Mouse (Mus musculus): ENCODE data around the gene Lrrc4. TPM values are rescaled to one million over a fixed set of nuclear protein-coding genes. Genes with fewer than 3 reads are reported as not detected.
A peak's percentile ranks its signal among the peaks of the same experiment; 100 is the strongest.

The Lrrc4 gene
- total RNA-seq, 2 experiments from 2014 or later = 1.2 to 1.6 TPM

- DNase-seq = no peak
Measured at GRCm38 (mm10) chr6:28663670-28664069, 167.9 kb downstream of the Lrrc4 start.

GRCm38 (mm10) chr6:28663004-28663403, 168.5 kb downstream of the Lrrc4 start:
- no peak for DNase-seq

GRCm38 (mm10) chr6:28656511-28656910, 175.0 kb downstream of the Lrrc4 start:
- no peak for DNase-seq

- no peak for DNase-seq
Measured at GRCm38 (mm10) chr6:28645231-28645630, 186.3 kb downstream of the Lrrc4 start.

- no peak for DNase-seq
Measured at GRCm38 (mm10) chr6:28642909-28643308, 188.6 kb downstream of the Lrrc4 start.

- DNase-seq = no peak
Measured at GRCm38 (mm10) chr6:28640088-28640487, 191.5 kb downstream of the Lrrc4 start.

- DNase-seq = no peak
Measured at GRCm38 (mm10) chr6:28635531-28636348, 195.8 kb downstream of the Lrrc4 start.

- DNase-seq = no peak
Measured at GRCm38 (mm10) chr6:28635092-28635491, 196.5 kb downstream of the Lrrc4 start.

GRCm38 (mm10) chr6:28633656-28634055, 197.9 kb downstream of the Lrrc4 start:
- no peak for DNase-seq

GRCm38 (mm10) chr6:28633120-28633519, 198.4 kb downstream of the Lrrc4 start:
- peak; percentile 27 for DNase-seq

- DNase-seq = no peak
Measured at GRCm38 (mm10) chr6:28630926-28631325, 200.6 kb downstream of the Lrrc4 start.

GRCm38 (mm10) chr6:28629866-28630265, 201.7 kb downstream of the Lrrc4 start:
- no peak for DNase-seq

- no peak for DNase-seq
Measured at GRCm38 (mm10) chr6:28628408-28628807, 203.1 kb downstream of the Lrrc4 start.

GRCm38 (mm10) chr6:28622963-28623362, 208.6 kb downstream of the Lrrc4 start:
- no peak for DNase-seq

GRCm38 (mm10) chr6:28622522-28622921, 209.0 kb downstream of the Lrrc4 start:
- peak; percentile 47 for DNase-seq

GRCm38 (mm10) chr6:28621961-28622360, 209.6 kb downstream of the Lrrc4 start:
- no peak for DNase-seq

GRCm38 (mm10) chr6:28621431-28621830, 210.1 kb downstream of the Lrrc4 start:
- no peak for DNase-seq

- DNase-seq = peak; percentile 84
Measured at GRCm38 (mm10) chr6:28618751-28619153, 212.8 kb downstream of the Lrrc4 start.

GRCm38 (mm10) chr6:28618299-28618698, 213.2 kb downstream of the Lrrc4 start:
- no peak for DNase-seq

GRCm38 (mm10) chr6:28615966-28616365, 215.6 kb downstream of the Lrrc4 start:
- DNase-seq = no peak

- DNase-seq = no peak
Measured at GRCm38 (mm10) chr6:28615408-28615807, 216.1 kb downstream of the Lrrc4 start.

- no peak for DNase-seq
Measured at GRCm38 (mm10) chr6:28614856-28615255, 216.7 kb downstream of the Lrrc4 start.

GRCm38 (mm10) chr6:28613441-28613840, 218.1 kb downstream of the Lrrc4 start:
- DNase-seq = no peak
